In genomic region chr11:109472821-109473170, GRCm38 (mm10) we compare ENCODE assay signal across 9 mouse cellular contexts. TPM values are rescaled to one million over a fixed set of nuclear protein-coding genes. Genes with fewer than 3 reads are reported as not detected.
A peak's percentile ranks its signal among the peaks of the same experiment; 100 is the strongest.
DNase-seq lines count a peak whose midpoint lies in the region; ATAC-seq and TF ChIP-seq lines count a peak whose summit lies in the region.
"Had no signal": no experiment of that assay in that cellular context is flagged by ENCODE, and none has a peak within 500 bp of the region (broad histone marks: within the 10 kb centered on the region; RNA-seq: fewer than 3 reads in every experiment).

No protein-coding gene starts in this region.

- TF ChIP-seq POLR2A in liver, adult 2 months (IDR thresholded peaks at IDR 0.05; ENCODE audit: extremely low read depth, insufficient read depth, low read length), result no peak

- intact Hi-C loops in left cerebral cortex, postnatal 25 days (cut with DNase I), result loop anchor here (5.0 kb wide), 2 partner anchors 110 to 180 kb away; partner anchors contain the start of gene Gna13

- peak; percentile 3 for ATAC-seq in inflammation-experienced regulatory T-cells, adult 6 months
- ATAC-seq in neural tube, embryonic 13.5 days (ENCODE audit: low read depth), result peak; percentile 55

- H3K9me3 ChIP-seq in embryonic facial prominence, embryonic 10.5 days, result no peaks in the 10 kb centered on the region
- no peaks in the 10 kb centered on the region for H3K9me3 ChIP-seq in neural tube, embryonic 13.5 days

- peak overlapping the region; percentile 96 for H3K4me3 ChIP-seq in liver, adult 2 months (ENCODE audit: insufficient read depth, low read depth, low read length)
- H3K4me3 ChIP-seq in embryonic facial prominence, embryonic 10.5 days, result peak overlapping the region; percentile 88
- H3K4me3 ChIP-seq in neural tube, embryonic 13.5 days, result peak overlapping the region; percentile 78

- no peaks in the 10 kb centered on the region for H3K36me3 ChIP-seq in liver, adult 2 months (ENCODE audit: control insufficient read depth, insufficient read depth, low read length)
- H3K36me3 ChIP-seq in embryonic facial prominence, embryonic 10.5 days (replicated peaks), result no peaks in the 10 kb centered on the region
- H3K36me3 ChIP-seq in neural tube, embryonic 13.5 days, result no peaks in the 10 kb centered on the region

- whole genome bisulfite sequencing in liver, adult 2 months, result under 1% methylated on average over 13 of the region's 13 CpGs
- 1% methylated on average over 13 of the region's 13 CpGs for whole genome bisulfite sequencing in embryonic facial prominence, embryonic 10.5 days
- WGBS in neural tube, embryonic 13.5 days, result under 1% methylated on average over 12 of the region's 13 CpGs

- peaks cover 10% of the 10 kb centered on the region; the same call in 1 of the 2 replicates for H3K4me1 ChIP-seq in liver, adult 2 months (ENCODE audit: control insufficient read depth, insufficient read depth, low read length)
- H3K4me1 ChIP-seq in embryonic facial prominence, embryonic 10.5 days, result peaks cover 55% of the 10 kb centered on the region
- peaks cover 49% of the 10 kb centered on the region for H3K4me1 ChIP-seq in neural tube, embryonic 13.5 days (replicated peaks)

- DNase-seq in liver, adult 2 months (ENCODE audit: extremely low read depth, low read depth, low spot score), result no peak
- DNase-seq in liver, result no peak
- DNase-seq in embryonic facial prominence, embryonic 10.5 days (ENCODE audit: low spot score), result no peak
- DNase-seq in cerebellum, adult 18-20 months, result no peak
- DNase-seq in right cerebral cortex, adult 2 months (ENCODE audit: low spot score in 2 of 2), result no peak
- DNase-seq in left cerebral cortex, postnatal 25 days (ENCODE audit: low spot score in 2 of 2), result no peak

- peak overlapping the region; percentile 96 for H3K9ac ChIP-seq in liver, adult 2 months (ENCODE audit: low read depth, low read length)
- peak overlapping the region; percentile 92 for H3K9ac ChIP-seq in neural tube, embryonic 13.5 days

- TF ChIP-seq CTCF in liver, adult 2 months (IDR thresholded peaks at IDR 0.05; ENCODE audit: low read depth, low read length), result no peak

- H3K27me3 ChIP-seq in liver, adult 2 months (ENCODE audit: control insufficient read depth, insufficient read depth, low read length), result no peaks in the 10 kb centered on the region
- H3K27me3 ChIP-seq in embryonic facial prominence, embryonic 10.5 days (replicated peaks; ENCODE audit: low read depth, poor library complexity, severe bottlenecking), result peaks cover 61% of the 10 kb centered on the region
- H3K27me3 ChIP-seq in neural tube, embryonic 13.5 days, result peaks cover 9% of the 10 kb centered on the region; the same call in 1 of the 2 replicates

- peaks cover 8% of the 10 kb centered on the region; the same call in 1 of the 2 replicates for H3K79me2 ChIP-seq in liver, adult 2 months (ENCODE audit: control insufficient read depth, insufficient read depth, low read length)

- H3K27ac ChIP-seq in liver, adult 2 months (replicated peaks; ENCODE audit: insufficient read depth, low read depth, low read length), result no peak overlapping the region; the same call in 1 of the 2 replicates
- H3K27ac ChIP-seq in embryonic facial prominence, embryonic 10.5 days (replicated peaks), result peak overlapping the region; percentile 99
- peak overlapping the region; percentile 95 for H3K27ac ChIP-seq in neural tube, embryonic 13.5 days (replicated peaks)

- H3K4me2 ChIP-seq in neural tube, embryonic 13.5 days, result peak overlapping the region; percentile 93

RNA-seq across cellular contexts. Expression of gene Arsg, which starts 0.4 kb away (rescaled TPM):
- 8.1 and 9.9 TPM in 2 replicates for total RNA-seq in liver, adult 2 months (2014; rRNA removed)
- polyA plus RNA-seq in liver, adult 2 months (2012; rRNA removed), result 8.5 and 9.1 TPM in 2 replicates
- polyA plus RNA-seq in embryonic facial prominence, embryonic 10.5 days (2016; fragmentation: Nextera tagmentation; extraction: Ambion mirVana), result 1.5 and 1.6 TPM in 2 replicates
- polyA plus RNA-seq in inflammation-experienced regulatory T-cells, adult 6 months (2017; shearing (Covaris generic)), result 1 to 10 TPM; 1.8 to 8.0 (median 4.6) TPM
- polyA plus RNA-seq in neural tube, embryonic 13.5 days (2015; fragmentation: Nextera tagmentation; extraction: Ambion mirVana), result 3.0 and 3.7 TPM in 2 replicates
- total RNA-seq in left cerebral cortex, postnatal 25 days (2021), result 10 to 100 TPM in 1 of 2 experiments, 1 to 10 TPM in 1; 9.6 to 11.1 TPM

RNA-seq across cellular contexts. Expression of gene Slc16a6, which starts 0.6 kb away (rescaled TPM):
- 1.4 and 1.5 TPM in 2 replicates for total RNA-seq in liver, adult 2 months (2014; rRNA removed)
- polyA plus RNA-seq in liver, adult 2 months (2012; rRNA removed), result 1.9 and 2.2 TPM in 2 replicates
- polyA plus RNA-seq in embryonic facial prominence, embryonic 10.5 days (2016; fragmentation: Nextera tagmentation; extraction: Ambion mirVana), result 3.8 TPM in 2 replicates
- 10 to 100 TPM; 22.4 to 30.5 (median 26.4) TPM for polyA plus RNA-seq in inflammation-experienced regulatory T-cells, adult 6 months (2017; shearing (Covaris generic))
- 3.3 and 4.0 TPM in 2 replicates for polyA plus RNA-seq in neural tube, embryonic 13.5 days (2015; fragmentation: Nextera tagmentation; extraction: Ambion mirVana)
- 10 to 100 TPM in 1 of 2 experiments, 1 to 10 TPM in 1; 8.7 to 17.3 TPM for total RNA-seq in left cerebral cortex, postnatal 25 days (2021)

RNA-seq across cellular contexts. Expression of gene Amz2, which starts 47.0 kb away (rescaled TPM):
- 10.8 and 16.0 TPM in 2 replicates for total RNA-seq in liver, adult 2 months (2014; rRNA removed)
- 13.3 and 14.8 TPM in 2 replicates for polyA plus RNA-seq in liver, adult 2 months (2012; rRNA removed)
- polyA plus RNA-seq in embryonic facial prominence, embryonic 10.5 days (2016; fragmentation: Nextera tagmentation; extraction: Ambion mirVana), result 34.5 and 41.6 TPM in 2 replicates
- 10 to 100 TPM; 44.8 to 49.1 (median 46.0) TPM for polyA plus RNA-seq in inflammation-experienced regulatory T-cells, adult 6 months (2017; shearing (Covaris generic))
- polyA plus RNA-seq in neural tube, embryonic 13.5 days (2015; fragmentation: Nextera tagmentation; extraction: Ambion mirVana), result 49.1 and 61.1 TPM in 2 replicates
- total RNA-seq in left cerebral cortex, postnatal 25 days (2021), result 10 to 100 TPM; 48.3 to 55.4 TPM

RNA-seq across cellular contexts. Expression of gene 9930022D16Rik, which starts 59.1 kb away (rescaled TPM):
- total RNA-seq in liver, adult 2 months (2014; rRNA removed), result not detected in 2 replicates
- not detected in 2 replicates for polyA plus RNA-seq in liver, adult 2 months (2012; rRNA removed)
- polyA plus RNA-seq in embryonic facial prominence, embryonic 10.5 days (2016; fragmentation: Nextera tagmentation; extraction: Ambion mirVana), result not detected in 2 replicates
- under 1 TPM; 0.28 to 0.39 (median 0.36) TPM for polyA plus RNA-seq in inflammation-experienced regulatory T-cells, adult 6 months (2017; shearing (Covaris generic))
- polyA plus RNA-seq in neural tube, embryonic 13.5 days (2015; fragmentation: Nextera tagmentation; extraction: Ambion mirVana), result not detected in 2 replicates
- not detected for total RNA-seq in left cerebral cortex, postnatal 25 days (2021)
- total RNA-seq: adrenal gland, postnatal 36 days had no signal
